Mouse (Mus musculus) left cerebral cortex, adult 2 months (tissue): ENCODE results near the gene Prpf4. TPM values are rescaled to one million over a fixed set of nuclear protein-coding genes. Genes with fewer than 3 reads are reported as not detected.

Experiments used
- DNase-seq, 2 experiments: peaks; one replicate each; pipeline ENCODE4 v3.0.0; 2021 to 2022; ENCODE audit warnings: low spot score in 2 of 2, mixed read lengths in 1 of 2; ENCODE audit errors: extremely low spot score in 1 of 2
- H3K27ac ChIP-seq: fragments of 200-600 bp; 2 replicates; pipeline ENCODE4 v1.8.1; 2022
- H3K4me3 ChIP-seq: fragments of 200-600 bp; 2 replicates; pipeline ENCODE4 v1.8.1; 2022
- CTCF ChIP-seq: fragments of 200-600 bp; IDR thresholded peaks from 2 replicates; pipeline ENCODE4 v1.8.1; 2022; ENCODE audit warnings: antibody characterized with exemption, mild to moderate bottlenecking, moderate library complexity
- intact Hi-C: fragments of 180-260 bp; cut with DNase I; formaldehyde crosslinking; loops from one replicate; pipeline ENCODE4 v1.15.1; 2025
- total RNA-seq, 2 experiments: library from RNA; stranded (reverse); gene quantifications; 2 replicates each; pipeline ENCODE4 v1.2.3; 2021

Gene Prpf4
- total RNA-seq, 2 experiments from 2014 or later, result 12.1 to 14.4 TPM

- no peak for TF ChIP-seq CTCF
- no peak overlapping the region for H3K27ac ChIP-seq
- DNase-seq, result no peak
- intact Hi-C loops, result no loop called here
- H3K4me3 ChIP-seq, result no peak overlapping the region
Measured at GRCm38 (mm10) chr4:62427978-62428758, 19.6 kb downstream of the Prpf4 start.

- intact Hi-C loops, result no loop called here
- TF ChIP-seq CTCF, result no peak
- Histone ChIP-seq H3K27ac (no peak overlapping the region), H3K4me3 (no peak overlapping the region)
- no peak for DNase-seq
Measured at GRCm38 (mm10) chr4:62429616-62430015, 21.0 kb downstream of the Prpf4 start.

GRCm38 (mm10) chr4:62430678-62431077, 22.1 kb downstream of the Prpf4 start:
- no peak for TF ChIP-seq CTCF
- Histone ChIP-seq H3K27ac (no peak overlapping the region), H3K4me3 (no peak overlapping the region)
- DNase-seq, result no peak
- intact Hi-C loops, result no loop called here

- Histone ChIP-seq H3K4me3 (no peak overlapping the region), H3K27ac (no peak overlapping the region)
- no peak for DNase-seq
- no peak for TF ChIP-seq CTCF
- intact Hi-C loops, result no loop called here
Measured at GRCm38 (mm10) chr4:62431522-62431921, 22.9 kb downstream of the Prpf4 start.

GRCm38 (mm10) chr4:62433939-62434870, 25.6 kb downstream of the Prpf4 start:
- Histone ChIP-seq H3K4me3 (no peak overlapping the region), H3K27ac (no peak overlapping the region)
- TF ChIP-seq CTCF, result no peak
- intact Hi-C loops, result no loop called here
- DNase-seq, result no peak

- intact Hi-C loops, result no loop called here
- no peak within 1 kb of the TSS for H3K27ac ChIP-seq
- TF ChIP-seq CTCF, result no peak
- H3K4me3 ChIP-seq, result no peak within 1 kb of the TSS
- DNase-seq, result no peak
Measured at GRCm38 (mm10) chr4:62435081-62435480, 26.5 kb downstream of the Prpf4 start, which contains the start of gene Rnf183. TSS of gene Rnf183 (minus strand) at chr4:62435252.

- Histone ChIP-seq H3K27ac (no peak overlapping the region), H3K4me3 (no peak overlapping the region)
- no peak for TF ChIP-seq CTCF
- intact Hi-C loops, result no loop called here
- DNase-seq, result no peak
Measured at GRCm38 (mm10) chr4:62437256-62437778, 28.7 kb downstream of the Prpf4 start.

GRCm38 (mm10) chr4:62437871-62438270, 29.3 kb downstream of the Prpf4 start:
- intact Hi-C loops, result no loop called here
- Histone ChIP-seq H3K27ac (no peak overlapping the region), H3K4me3 (no peak overlapping the region)
- no peak for TF ChIP-seq CTCF
- no peak for DNase-seq

GRCm38 (mm10) chr4:62439793-62440192, 31.2 kb downstream of the Prpf4 start:
- intact Hi-C loops, result no loop called here
- Histone ChIP-seq H3K27ac (no peak overlapping the region), H3K4me3 (no peak overlapping the region)
- no peak for DNase-seq
- TF ChIP-seq CTCF, result no peak

- intact Hi-C loops, result no loop called here
- DNase-seq, result no peak
- no peak overlapping the region for H3K4me3 ChIP-seq
- H3K27ac ChIP-seq, result no peak overlapping the region
- TF ChIP-seq CTCF, result no peak
Measured at GRCm38 (mm10) chr4:62440544-62440943, 31.9 kb downstream of the Prpf4 start.

- intact Hi-C loops, result no loop called here
- no peak for TF ChIP-seq CTCF
- no peak for DNase-seq
- H3K4me3 ChIP-seq, result no peak overlapping the region
- H3K27ac ChIP-seq, result no peak overlapping the region
Measured at GRCm38 (mm10) chr4:62440986-62441385, 32.4 kb downstream of the Prpf4 start.

GRCm38 (mm10) chr4:62454995-62455394, 46.4 kb downstream of the Prpf4 start:
- peak; percentile 72 for TF ChIP-seq CTCF
- peak in 1 of 2 experiments; percentile 28 for DNase-seq
- no peak overlapping the region for H3K4me3 ChIP-seq
- H3K27ac ChIP-seq, result no peak overlapping the region
- intact Hi-C loops, result loop anchor here (5.0 kb wide), 3 partner anchors 42 to 307 kb away; partner anchors contain the start of gene Alad
